Mouse (Mus musculus) cortical plate, adult 2 months (tissue): ENCODE measurements around the gene Fzd5.

Source experiments
- CTCF ChIP-seq: fragments of 200-500 bp; IDR thresholded peaks from 2 replicates; pipeline ENCODE4 v1.5.1; 2011; ENCODE audit warnings: mild to moderate bottlenecking, control low read depth, low read length; ENCODE audit not compliant: insufficient read depth; ENCODE audit errors: extremely low read depth
- POLR2A ChIP-seq: fragments of 200-500 bp; IDR thresholded peaks from 2 replicates; pipeline ENCODE4 v1.6.1; 2011; ENCODE audit warnings: mild to moderate bottlenecking, low read length, control low read depth; ENCODE audit not compliant: insufficient read depth; ENCODE audit errors: extremely low read depth

DNA sequence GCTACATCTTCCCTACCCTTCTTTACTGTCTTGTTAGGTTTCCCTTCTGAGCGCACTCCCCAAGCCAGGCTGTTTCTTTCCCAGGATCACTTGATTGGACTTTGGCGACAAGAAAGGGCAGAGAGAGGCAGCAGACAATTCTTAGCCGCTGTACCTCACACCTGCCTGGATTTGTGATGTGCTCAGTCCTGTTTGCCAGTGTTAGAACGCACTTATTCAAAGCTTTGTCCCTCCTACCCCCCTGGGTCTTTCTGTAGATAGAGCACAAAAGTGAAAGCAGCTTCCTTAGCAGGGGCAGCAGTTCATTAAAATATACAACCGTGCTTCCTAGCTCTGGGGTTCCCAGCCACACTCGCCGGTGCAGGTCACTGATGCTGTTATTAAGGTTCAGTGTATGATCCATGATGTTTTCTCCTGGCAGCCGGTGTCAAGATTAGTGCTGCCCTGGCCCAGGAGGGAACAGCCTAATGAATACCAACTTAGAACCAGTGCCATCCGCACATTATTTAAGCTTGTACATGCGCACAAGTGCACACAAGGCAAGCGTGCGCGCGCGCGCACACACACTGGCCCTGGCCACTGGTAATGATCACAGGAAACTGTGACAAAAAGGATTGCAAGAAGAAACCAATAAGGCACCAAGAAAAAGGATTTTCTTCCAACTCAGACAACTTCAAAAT, 6.1 kb downstream of the Fzd5 start:
- no peak for TF ChIP-seq POLR2A
- TF ChIP-seq CTCF: no peak
